Mouse (Mus musculus): ENCODE measurements around the gene Slc44a2.

DNA sequence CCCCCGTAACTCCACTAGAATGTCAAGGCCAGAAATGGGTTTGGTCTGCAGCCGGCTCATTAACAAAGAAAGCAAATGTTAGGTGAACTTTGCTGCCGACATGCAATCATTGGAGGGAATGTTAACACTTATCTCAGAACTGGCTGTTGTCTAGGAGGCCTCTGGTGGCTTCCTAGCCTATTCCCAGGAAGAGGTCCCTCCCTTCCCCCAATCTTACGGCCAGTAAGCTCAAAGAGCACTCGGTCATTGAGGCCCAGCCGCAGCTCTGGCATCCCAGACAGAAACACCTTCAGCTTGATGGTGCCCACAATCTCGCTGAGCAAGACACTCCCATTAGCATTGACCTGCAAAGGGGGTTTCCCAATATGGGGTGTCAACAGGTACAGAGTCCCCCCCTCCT, 15.4 kb upstream of the Slc44a2 start:
- no peak for TF ChIP-seq CTCF (IDR thresholded peaks at IDR 0.05; ENCODE audit: low read depth)
- TF ChIP-seq EP300 (IDR thresholded peaks at IDR 0.05; ENCODE audit: low read depth) = no peak
